Mouse (Mus musculus) heart, embryonic 14.5 days (tissue): ENCODE data around the gene Rftn1. TPM values are rescaled to one million over a fixed set of nuclear protein-coding genes. Genes with fewer than 3 reads are reported as not detected.

Experiments used
- ATAC-seq: fragments of 200-750 bp; cut with Nextera tagmentation; 2 replicates; pipeline ENCODE4 v1.8.0; 2017; ENCODE audit warnings: low read depth, moderate TSS enrichment; ENCODE audit not compliant: insufficient number of reproducible peaks, insufficient read depth, low FRiP score
- H3K27ac ChIP-seq, 2 experiments: fragments of 200-500 bp in 1 of 2; fragments of 300-500 bp in 1 of 2; sonication (generic) in 1 of 2; replicated peaks in 1 of 2; 2 replicates each; pipeline ENCODE4 v1.5.1; 2012 to 2014; ENCODE audit warnings: low read depth in 2 of 2, low read length in 2 of 2, control low read depth in 1 of 2, mild to moderate bottlenecking in 1 of 2, mixed read lengths in 1 of 2; ENCODE audit not compliant: control insufficient read depth in 1 of 2, insufficient read depth in 1 of 2
- H3K27me3 ChIP-seq: fragments of 300-500 bp; sonication (generic); 2 replicates; pipeline ENCODE4 v1.6.1; 2014; ENCODE audit warnings: mild to moderate bottlenecking, low read length, control low read depth; ENCODE audit not compliant: control insufficient read depth, insufficient read depth
- H3K36me3 ChIP-seq: fragments of 300-500 bp; sonication (generic); 2 replicates; pipeline ENCODE4 v1.6.1; 2014; ENCODE audit warnings: mild to moderate bottlenecking, control low read depth, low read length, mixed read lengths; ENCODE audit not compliant: control insufficient read depth, insufficient read depth
- H3K4me1 ChIP-seq, 2 experiments: fragments of 200-500 bp in 1 of 2; fragments of 300-500 bp in 1 of 2; sonication (generic) in 1 of 2; 2 replicates each; pipeline ENCODE4 v1.6.1; 2012 to 2014; ENCODE audit warnings: low read length in 2 of 2, control low read depth in 1 of 2, mixed read lengths in 1 of 2; ENCODE audit not compliant: control insufficient read depth in 2 of 2, insufficient read depth in 2 of 2
- H3K4me2 ChIP-seq: fragments of 300-500 bp; sonication (generic); 2 replicates; pipeline ENCODE4 v1.6.1; 2014; ENCODE audit warnings: mild to moderate bottlenecking, low read length
- H3K4me3 ChIP-seq, 2 experiments: fragments of 200-500 bp in 1 of 2; fragments of 300-500 bp in 1 of 2; sonication (generic) in 1 of 2; 2 replicates each; pipeline ENCODE4 v1.5.1; 2012 to 2014; ENCODE audit warnings: low read length in 2 of 2, mild to moderate bottlenecking in 2 of 2, control low read depth in 1 of 2, low read depth in 1 of 2, moderate library complexity in 1 of 2; ENCODE audit not compliant: control insufficient read depth in 1 of 2, insufficient read depth in 1 of 2
- H3K9ac ChIP-seq: fragments of 300-500 bp; sonication (generic); 2 replicates; pipeline ENCODE4 v1.6.1; 2014; ENCODE audit warnings: mild to moderate bottlenecking, low read length
- H3K9me3 ChIP-seq: fragments of 300-500 bp; sonication (generic); 2 replicates; pipeline ENCODE4 v1.6.1; 2016; ENCODE audit warnings: low read length, control low read depth; ENCODE audit not compliant: control insufficient read depth
- WGBS: fragments of 180-500 bp; shearing (Covaris S2); extraction: QIAGEN DNeasy Blood & Tissue Kit; methylation state at CpG from one replicate; pipeline ENCODE4 v1.1.7; 2014; 5-methylcytosine and 5-hydroxymethylcytosine counted together
- polyA plus RNA-seq: library from polyadenylated mRNA; unstranded; fragments of >200 nt; fragmentation: Nextera tagmentation; extraction: Ambion mirVana; gene quantifications from 2 replicates; pipeline ENCODE4 v1.2.1, GENCODE M21; 2014

Rftn1 gene
- polyA plus RNA-seq, 1 experiment from 2014 or later: 26.2 TPM

DNA sequence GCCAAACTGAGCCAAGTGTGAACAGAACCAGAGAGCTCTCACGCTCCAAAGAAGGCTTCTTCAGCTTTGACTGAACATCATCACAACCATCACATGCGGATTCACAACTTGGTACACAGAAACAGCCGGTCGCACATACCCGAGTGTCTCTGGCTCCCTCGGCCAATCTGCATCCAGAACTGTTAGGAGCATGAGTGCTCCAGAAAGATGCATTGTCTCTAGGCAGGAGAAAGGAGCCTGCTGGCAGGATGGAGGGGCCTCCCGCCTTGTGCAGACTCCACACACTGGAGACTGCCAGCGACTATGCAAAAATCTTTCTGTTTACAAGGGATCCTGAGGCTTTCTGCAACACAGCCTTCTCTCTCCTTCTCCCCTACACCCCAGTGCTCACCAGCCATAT, 75.8 kb downstream of the Rftn1 start:
- Histone ChIP-seq H3K4me1 (peaks cover 0 to under 1% of the 10 kb centered on the region in 2 experiments; a peak in 1 of 4 replicates), H3K4me3 (no peak overlapping the region), H3K27me3 (no peaks in the 10 kb centered on the region), H3K4me2 (no peak overlapping the region), H3K9ac (no peak overlapping the region), H3K36me3 (no peaks in the 10 kb centered on the region), H3K27ac (no peak overlapping the region), H3K9me3 (no peaks in the 10 kb centered on the region)
- 85% methylated on average over 8 of the region's 8 CpGs for WGBS
- ATAC-seq: no peak

- no peaks in the 10 kb centered on the region for H3K4me1 ChIP-seq
- H3K4me2 ChIP-seq: no peak overlapping the region
- ATAC-seq: no peak
- H3K27ac ChIP-seq: no peak overlapping the region
- no peaks in the 10 kb centered on the region for H3K9me3 ChIP-seq
- peaks cover 3% of the 10 kb centered on the region for H3K36me3 ChIP-seq
- H3K9ac ChIP-seq: no peak overlapping the region
- WGBS: 75% methylated on average over 14 of the region's 14 CpGs
- no peak overlapping the region for H3K4me3 ChIP-seq
- H3K27me3 ChIP-seq: no peaks in the 10 kb centered on the region
Measured at GRCm38 (mm10) chr17:50110650-50111415, 79.6 kb downstream of the Rftn1 start.

DNA sequence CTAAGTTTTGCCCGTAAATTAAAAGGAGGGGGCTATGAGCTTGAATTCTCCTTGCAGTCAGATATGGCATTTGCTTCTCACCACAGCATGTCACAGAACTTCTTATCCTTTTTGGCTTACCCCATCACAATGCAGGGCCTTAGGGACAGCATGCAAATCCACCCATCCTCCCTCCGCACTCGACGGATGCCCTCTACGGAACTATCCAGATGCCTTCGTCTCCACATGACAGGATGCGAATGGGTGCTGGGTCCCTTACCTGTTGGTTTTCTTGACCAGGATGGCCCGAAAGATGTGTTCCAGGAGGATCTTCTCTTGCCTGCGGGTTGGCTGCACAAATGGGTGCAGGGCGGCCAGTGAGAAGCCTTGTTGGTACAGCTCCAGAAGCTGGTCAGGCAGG, 83.7 kb downstream of the Rftn1 start:
- no peaks in the 10 kb centered on the region for H3K9me3 ChIP-seq
- 89% methylated on average over 10 of the region's 10 CpGs for WGBS
- no peak overlapping the region for H3K9ac ChIP-seq

DNA sequence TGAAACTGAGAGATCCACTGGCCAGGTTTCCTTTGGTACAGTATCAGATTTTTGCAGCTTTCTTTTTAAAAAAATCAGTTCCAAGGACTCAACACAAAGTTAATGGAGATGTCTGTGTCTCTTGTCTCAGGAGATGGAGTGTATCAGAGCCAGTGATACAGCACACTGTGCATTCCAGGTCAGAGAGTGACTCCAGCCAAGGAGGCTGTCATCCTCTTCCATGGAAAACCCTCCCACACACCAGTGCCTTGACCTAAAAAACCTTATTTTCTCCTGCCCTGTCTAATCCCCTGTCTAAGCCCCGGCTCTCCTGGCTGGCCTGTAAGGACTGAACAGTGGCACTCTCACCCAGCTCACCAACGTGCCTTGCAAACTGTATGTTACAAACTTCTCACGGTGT, 86.3 kb downstream of the Rftn1 start:
- WGBS: 83% methylated on average over 3 of the region's 3 CpGs
- peaks cover 0 to 5% of the 10 kb centered on the region in 2 experiments; a peak in 1 of 4 replicates for H3K4me1 ChIP-seq
- peaks cover 7% of the 10 kb centered on the region for H3K36me3 ChIP-seq
- H3K4me2 ChIP-seq: no peak overlapping the region
- ATAC-seq: no peak
- H3K27ac ChIP-seq: no peak overlapping the region
- H3K4me3 ChIP-seq: no peak overlapping the region
- H3K9me3 ChIP-seq: no peaks in the 10 kb centered on the region
- H3K27me3 ChIP-seq: no peaks in the 10 kb centered on the region
- H3K9ac ChIP-seq: no peak overlapping the region

More for the DNA sequence above, 83.7 kb downstream of the Rftn1 start:
- ATAC-seq: no peak
- Histone ChIP-seq H3K4me2 (no peak overlapping the region), H3K36me3 (peaks cover 7% of the 10 kb centered on the region), H3K4me1 (no peaks in the 10 kb centered on the region), H3K27me3 (no peaks in the 10 kb centered on the region), H3K4me3 (no peak overlapping the region), H3K27ac (no peak overlapping the region)

DNA sequence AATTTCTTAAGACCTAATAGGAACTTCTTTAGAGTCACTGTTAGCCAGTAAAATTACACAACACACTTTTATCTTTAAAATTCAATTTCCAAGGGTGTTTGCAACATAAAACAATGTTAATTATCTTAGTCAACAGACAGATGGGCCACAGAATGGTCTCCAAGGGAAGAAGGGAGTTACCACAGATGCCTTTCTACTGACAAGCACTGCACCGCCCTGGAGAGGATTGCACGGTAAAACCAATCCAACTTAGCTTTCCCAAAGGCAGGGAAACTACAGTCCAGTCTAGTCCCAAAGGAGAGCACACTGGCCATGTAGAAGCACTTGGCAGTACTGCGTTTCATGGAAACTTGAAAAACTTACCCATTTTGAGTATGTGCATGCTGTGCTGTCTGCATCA, 89.1 kb downstream of the Rftn1 start:
- Histone ChIP-seq H3K4me3 (no peak overlapping the region), H3K9ac (no peak overlapping the region), H3K36me3 (peaks cover 7% of the 10 kb centered on the region), H3K4me2 (no peak overlapping the region), H3K4me1 (peaks cover 0 to 5% of the 10 kb centered on the region in 2 experiments; a peak in 1 of 4 replicates), H3K27ac (no peak overlapping the region), H3K27me3 (no peaks in the 10 kb centered on the region), H3K9me3 (no peaks in the 10 kb centered on the region)
- 85% methylated on average over 3 of the region's 3 CpGs for WGBS
- no peak for ATAC-seq

- H3K4me3 ChIP-seq: no peak overlapping the region
- H3K4me1 ChIP-seq: peaks cover 0 to 5% of the 10 kb centered on the region in 2 experiments; a peak in 1 of 4 replicates
- no peak for ATAC-seq
- no peaks in the 10 kb centered on the region for H3K27me3 ChIP-seq
- peak overlapping the region; percentile 27; the same call in 1 of the 2 replicates for H3K4me2 ChIP-seq
- H3K9ac ChIP-seq: peak overlapping the region; percentile 25; the same call in 1 of the 2 replicates
- H3K36me3 ChIP-seq: no peaks in the 10 kb centered on the region
- no peaks in the 10 kb centered on the region for H3K9me3 ChIP-seq
- no peak overlapping the region for H3K27ac ChIP-seq
- 48% methylated on average over 12 of the region's 12 CpGs for WGBS
Measured at GRCm38 (mm10) chr17:50100070-50100469, 90.4 kb downstream of the Rftn1 start.

GRCm38 (mm10) chr17:50099378-50099777, 91.1 kb downstream of the Rftn1 start:
- Histone ChIP-seq H3K4me3 (no peak overlapping the region), H3K36me3 (no peaks in the 10 kb centered on the region), H3K9ac (no peak overlapping the region), H3K27me3 (no peaks in the 10 kb centered on the region), H3K4me2 (no peak overlapping the region), H3K27ac (no peak overlapping the region), H3K9me3 (no peaks in the 10 kb centered on the region), H3K4me1 (peaks cover 0 to 5% of the 10 kb centered on the region in 2 experiments; a peak in 1 of 4 replicates)
- no peak for ATAC-seq
- WGBS: 68% methylated on average over 8 of the region's 8 CpGs
